Mouse (Mus musculus): ENCODE measurements around the gene Ipo7. TPM values are rescaled to one million over a fixed set of nuclear protein-coding genes. Genes with fewer than 3 reads are reported as not detected.

Ipo7 gene
- polyA plus RNA-seq, 1 experiment = 25.6 TPM

DNA sequence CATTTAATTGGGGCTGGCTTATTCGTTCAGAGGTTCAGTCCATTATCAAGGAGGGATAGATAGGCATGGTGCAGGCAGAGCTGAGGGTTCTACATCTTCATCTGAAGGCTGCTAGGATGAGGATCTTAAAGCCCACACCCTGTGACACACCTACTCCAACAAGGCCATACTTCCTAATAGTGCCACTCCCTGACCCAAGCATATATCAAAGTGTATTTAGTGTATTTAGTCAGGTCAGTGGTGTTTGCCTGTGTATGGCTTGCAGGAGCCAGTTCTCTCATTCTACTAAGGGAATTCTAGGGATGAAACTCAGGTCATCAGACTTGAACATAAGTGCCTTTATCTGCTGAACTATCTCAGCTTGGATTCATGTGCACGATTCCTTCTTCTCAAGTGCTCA, 51.0 kb downstream of the Ipo7 start:
- TF ChIP-seq CTCF (IDR thresholded peaks at IDR 0.05; ENCODE audit: borderline replicate concordance, control insufficient read depth, extremely low read depth, insufficient read depth, low read length, poor library complexity) (no peak), POLR2A (IDR thresholded peaks at IDR 0.05; ENCODE audit: control insufficient read depth, extremely low read depth, insufficient read depth, low read length, poor library complexity) (no peak)
- Histone ChIP-seq H3K36me3 (ENCODE audit: control insufficient read depth, insufficient read depth, low read length) (peaks cover 41% of the 10 kb centered on the region), H3K4me3 (ENCODE audit: control insufficient read depth, insufficient read depth, low read length) (no peak overlapping the region), H3K4me1 (replicated peaks; ENCODE audit: control insufficient read depth, insufficient read depth, low read length) (no peaks in the 10 kb centered on the region), H3K27ac (ENCODE audit: control insufficient read depth, insufficient read depth, low read length) (no peak overlapping the region), H3K27me3 (ENCODE audit: control insufficient read depth, insufficient read depth, low read length) (no peaks in the 10 kb centered on the region)
- 96% methylated on average over 2 of the region's 2 CpGs for WGBS
- no peak for DNase-seq

DNA sequence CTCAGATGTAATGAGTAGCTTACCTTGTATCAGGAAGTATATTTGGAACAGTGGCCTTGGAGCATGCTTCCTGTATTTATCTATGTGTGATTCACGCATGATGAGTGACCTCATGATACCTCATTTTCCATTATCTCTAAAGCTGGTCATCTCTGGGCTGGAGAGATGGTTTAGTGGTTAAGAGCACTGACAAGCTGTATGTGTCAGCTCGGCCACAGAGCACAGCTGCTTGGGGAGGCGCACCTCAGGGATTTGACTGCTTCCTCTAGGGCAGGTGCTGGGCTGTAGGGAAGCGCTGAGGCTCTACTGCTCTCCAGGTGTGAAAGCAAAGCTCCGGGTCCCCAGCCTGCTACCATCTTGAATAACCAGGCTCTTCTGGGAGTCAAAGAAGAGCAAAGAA, 60.1 kb downstream of the Ipo7 start:
- 68% methylated on average over 5 of the region's 5 CpGs for WGBS
- H3K27ac ChIP-seq (ENCODE audit: control insufficient read depth, insufficient read depth, low read length) = no peak overlapping the region
- no peaks in the 10 kb centered on the region for H3K4me1 ChIP-seq (replicated peaks; ENCODE audit: control insufficient read depth, insufficient read depth, low read length)
- no peaks in the 10 kb centered on the region for H3K27me3 ChIP-seq (ENCODE audit: control insufficient read depth, insufficient read depth, low read length)
- H3K36me3 ChIP-seq (ENCODE audit: control insufficient read depth, insufficient read depth, low read length) = peaks cover 87% of the 10 kb centered on the region
- H3K4me3 ChIP-seq (ENCODE audit: control insufficient read depth, insufficient read depth, low read length) = no peak overlapping the region
- TF ChIP-seq CTCF (IDR thresholded peaks at IDR 0.05; ENCODE audit: borderline replicate concordance, control insufficient read depth, extremely low read depth, insufficient read depth, low read length, poor library complexity) = no peak
- TF ChIP-seq POLR2A (IDR thresholded peaks at IDR 0.05; ENCODE audit: control insufficient read depth, extremely low read depth, insufficient read depth, low read length, poor library complexity) = no peak
- no peak for DNase-seq

DNA sequence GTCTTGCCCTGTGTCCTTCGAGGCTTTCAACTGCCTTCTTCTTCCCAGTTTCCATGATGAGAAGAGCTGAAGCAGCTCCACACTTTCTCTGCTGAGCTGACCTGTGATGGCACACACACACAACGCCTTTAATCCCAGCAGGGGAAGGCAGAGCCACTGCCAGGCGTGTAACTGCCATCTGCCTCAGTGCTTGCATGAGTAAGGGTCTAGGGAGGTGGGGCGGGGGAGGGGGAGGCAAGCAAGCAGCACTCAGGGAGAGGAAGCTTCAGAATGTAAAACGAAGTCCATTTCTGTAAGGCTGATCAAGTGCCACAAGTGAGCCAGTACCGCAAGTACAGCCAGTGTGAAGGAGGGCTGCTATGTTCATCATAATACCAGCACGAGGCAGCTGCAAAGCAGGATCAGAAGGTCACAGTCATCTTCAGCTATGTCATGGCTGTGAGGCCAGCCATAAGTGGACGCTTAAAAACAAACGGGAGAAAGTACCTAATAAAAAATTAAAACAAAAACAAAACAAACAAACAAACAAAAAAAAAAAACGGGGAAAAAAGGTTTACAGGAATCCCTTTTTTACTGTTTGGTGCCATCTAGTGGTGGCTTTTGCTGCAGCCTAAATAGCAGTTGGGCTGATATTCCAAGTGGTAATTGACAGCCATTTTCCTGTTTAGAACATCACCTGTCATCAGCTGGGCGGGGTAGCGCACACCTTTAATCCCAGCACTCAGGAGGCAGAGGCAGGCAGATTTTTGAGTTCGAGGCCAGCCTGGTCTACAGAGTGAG, 65.5 kb downstream of the Ipo7 start:
- peak; percentile 61 for DNase-seq
- 82% methylated on average over 13 of the region's 13 CpGs for WGBS
- peaks cover 89% of the 10 kb centered on the region for H3K36me3 ChIP-seq (ENCODE audit: control insufficient read depth, insufficient read depth, low read length)
- TF ChIP-seq POLR2A (IDR thresholded peaks at IDR 0.05; ENCODE audit: control insufficient read depth, extremely low read depth, insufficient read depth, low read length, poor library complexity) (no peak), CTCF (IDR thresholded peaks at IDR 0.05; ENCODE audit: borderline replicate concordance, control insufficient read depth, extremely low read depth, insufficient read depth, low read length, poor library complexity) (no peak)
- H3K4me1 ChIP-seq (replicated peaks; ENCODE audit: control insufficient read depth, insufficient read depth, low read length) = no peaks in the 10 kb centered on the region
- no peak overlapping the region for H3K4me3 ChIP-seq (ENCODE audit: control insufficient read depth, insufficient read depth, low read length)
- H3K27ac ChIP-seq (ENCODE audit: control insufficient read depth, insufficient read depth, low read length) = no peak overlapping the region
- no peaks in the 10 kb centered on the region for H3K27me3 ChIP-seq (ENCODE audit: control insufficient read depth, insufficient read depth, low read length)

DNA sequence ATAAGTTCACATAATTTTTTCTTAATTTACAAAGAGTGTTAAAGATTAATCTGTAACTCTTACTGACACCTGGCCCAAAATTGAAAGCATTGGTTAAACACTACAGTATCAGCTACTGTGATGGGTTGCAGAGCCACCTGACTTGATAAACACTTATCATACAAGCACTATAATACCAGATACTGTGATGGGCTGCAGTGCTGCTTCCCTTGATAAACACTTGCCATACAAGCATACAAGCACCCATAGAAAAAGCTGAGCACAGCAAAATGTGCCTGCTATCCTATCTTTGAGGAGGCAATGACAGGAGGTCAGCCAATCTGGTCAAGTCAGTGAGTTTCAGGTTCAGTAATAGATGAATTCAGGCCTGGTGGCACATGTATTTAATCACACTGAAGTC, 67.1 kb downstream of the Ipo7 start:
- Histone ChIP-seq H3K36me3 (ENCODE audit: control insufficient read depth, insufficient read depth, low read length) (peaks cover 84% of the 10 kb centered on the region), H3K4me3 (ENCODE audit: control insufficient read depth, insufficient read depth, low read length) (no peak overlapping the region), H3K27me3 (ENCODE audit: control insufficient read depth, insufficient read depth, low read length) (no peaks in the 10 kb centered on the region), H3K4me1 (replicated peaks; ENCODE audit: control insufficient read depth, insufficient read depth, low read length) (no peaks in the 10 kb centered on the region), H3K27ac (ENCODE audit: control insufficient read depth, insufficient read depth, low read length) (no peak overlapping the region)
- TF ChIP-seq CTCF (IDR thresholded peaks at IDR 0.05; ENCODE audit: borderline replicate concordance, control insufficient read depth, extremely low read depth, insufficient read depth, low read length, poor library complexity) (no peak), POLR2A (IDR thresholded peaks at IDR 0.05; ENCODE audit: control insufficient read depth, extremely low read depth, insufficient read depth, low read length, poor library complexity) (no peak)
- no peak for DNase-seq

DNA sequence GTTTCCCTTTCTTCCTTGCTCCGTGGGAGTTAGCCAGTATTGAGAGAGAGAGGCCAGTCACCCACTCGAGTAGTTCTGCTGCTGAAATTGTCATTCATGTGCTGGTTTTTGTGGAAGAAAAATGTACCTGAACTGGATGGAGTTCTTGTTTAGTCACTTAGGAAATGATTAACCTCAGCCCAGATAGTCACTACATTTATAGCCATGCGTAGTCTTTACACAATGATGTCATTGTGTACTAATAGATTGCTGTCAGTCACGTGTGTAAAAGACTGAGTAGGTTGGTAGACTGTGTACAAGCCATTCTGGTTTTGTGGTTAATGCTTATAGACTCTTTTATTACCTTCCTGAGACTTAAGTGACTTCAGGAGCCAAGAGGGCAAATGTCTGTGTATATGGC, 69.8 kb downstream of the Ipo7 start:
- peaks cover 87% of the 10 kb centered on the region for H3K36me3 ChIP-seq (ENCODE audit: control insufficient read depth, insufficient read depth, low read length)
- 88% methylated on average over 4 of the region's 4 CpGs for WGBS
- H3K4me1 ChIP-seq (replicated peaks; ENCODE audit: control insufficient read depth, insufficient read depth, low read length) = no peaks in the 10 kb centered on the region

DNA sequence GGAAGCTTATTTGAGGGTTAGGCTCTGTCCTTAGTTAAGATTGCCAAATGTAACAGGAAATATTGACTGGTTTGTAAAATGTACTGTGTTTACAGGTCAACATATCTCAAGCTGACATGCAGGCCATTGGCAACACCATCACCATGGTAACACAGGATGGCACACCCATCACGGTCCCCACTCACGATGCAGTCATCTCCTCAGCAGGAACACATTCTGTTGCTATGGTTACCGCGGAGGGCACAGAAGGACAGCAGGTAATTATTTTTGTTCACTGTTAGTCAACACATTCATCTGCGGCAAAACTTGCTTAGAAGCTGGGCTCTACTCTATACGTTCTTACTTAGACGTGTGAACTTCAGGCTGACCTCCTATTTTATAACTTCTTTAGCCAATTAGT, 73.6 kb downstream of the Ipo7 start:
- Histone ChIP-seq H3K27ac (ENCODE audit: control insufficient read depth, insufficient read depth, low read length) (no peak overlapping the region), H3K27me3 (ENCODE audit: control insufficient read depth, insufficient read depth, low read length) (no peaks in the 10 kb centered on the region), H3K4me3 (ENCODE audit: control insufficient read depth, insufficient read depth, low read length) (no peak overlapping the region), H3K4me1 (replicated peaks; ENCODE audit: control insufficient read depth, insufficient read depth, low read length) (no peaks in the 10 kb centered on the region), H3K36me3 (ENCODE audit: control insufficient read depth, insufficient read depth, low read length) (peaks cover 88% of the 10 kb centered on the region)
- no peak for TF ChIP-seq POLR2A (IDR thresholded peaks at IDR 0.05; ENCODE audit: control insufficient read depth, extremely low read depth, insufficient read depth, low read length, poor library complexity)
- no peak for TF ChIP-seq CTCF (IDR thresholded peaks at IDR 0.05; ENCODE audit: borderline replicate concordance, control insufficient read depth, extremely low read depth, insufficient read depth, low read length, poor library complexity)
- DNase-seq = no peak
- WGBS = 97% methylated on average over 7 of the region's 7 CpGs

More for the DNA sequence above, 69.8 kb downstream of the Ipo7 start:
- Histone ChIP-seq H3K27me3 (ENCODE audit: control insufficient read depth, insufficient read depth, low read length) (no peaks in the 10 kb centered on the region), H3K27ac (ENCODE audit: control insufficient read depth, insufficient read depth, low read length) (no peak overlapping the region), H3K4me3 (ENCODE audit: control insufficient read depth, insufficient read depth, low read length) (no peak overlapping the region)
- no peak for DNase-seq
- TF ChIP-seq POLR2A (IDR thresholded peaks at IDR 0.05; ENCODE audit: control insufficient read depth, extremely low read depth, insufficient read depth, low read length, poor library complexity) (no peak), CTCF (IDR thresholded peaks at IDR 0.05; ENCODE audit: borderline replicate concordance, control insufficient read depth, extremely low read depth, insufficient read depth, low read length, poor library complexity) (no peak)
